Mouse (Mus musculus) right cerebral cortex, adult 2 months (tissue): Measurements from ENCODE around the gene Col27a1.

Source experiments
- DNase-seq, 2 experiments: peaks; one replicate each; pipeline ENCODE4 v3.0.0; 2021 to 2022; ENCODE audit warnings: low spot score in 2 of 2

Col27a1 gene

GRCm38 (mm10) chr4:63213907-63214621 is at the start of gene Col27a1:
Col27a1 (plus strand) TSS chr4:63214004.
- no peak for DNase-seq

GRCm38 (mm10) chr4:63165636-63166035 is 48.2 kb upstream of the Col27a1 start:
- no peak for DNase-seq

GRCm38 (mm10) chr4:63166323-63166722 is 47.5 kb upstream of the Col27a1 start:
- no peak for DNase-seq

- DNase-seq = no peak
These were observed 43.7 kb upstream of the Col27a1 start for GRCm38 (mm10) chr4:63170061-63170460.

GRCm38 (mm10) chr4:63171122-63171521 is 42.7 kb upstream of the Col27a1 start:
- DNase-seq = no peak

- DNase-seq = no peak
These were observed 41.7 kb upstream of the Col27a1 start, which contains the start of gene Kif12 for GRCm38 (mm10) chr4:63171969-63172685. Kif12 (minus strand) TSS chr4:63172131.

GRCm38 (mm10) chr4:63181556-63181955 is 32.2 kb upstream of the Col27a1 start:
- peak; percentile 70 to 77 for DNase-seq

DNA sequence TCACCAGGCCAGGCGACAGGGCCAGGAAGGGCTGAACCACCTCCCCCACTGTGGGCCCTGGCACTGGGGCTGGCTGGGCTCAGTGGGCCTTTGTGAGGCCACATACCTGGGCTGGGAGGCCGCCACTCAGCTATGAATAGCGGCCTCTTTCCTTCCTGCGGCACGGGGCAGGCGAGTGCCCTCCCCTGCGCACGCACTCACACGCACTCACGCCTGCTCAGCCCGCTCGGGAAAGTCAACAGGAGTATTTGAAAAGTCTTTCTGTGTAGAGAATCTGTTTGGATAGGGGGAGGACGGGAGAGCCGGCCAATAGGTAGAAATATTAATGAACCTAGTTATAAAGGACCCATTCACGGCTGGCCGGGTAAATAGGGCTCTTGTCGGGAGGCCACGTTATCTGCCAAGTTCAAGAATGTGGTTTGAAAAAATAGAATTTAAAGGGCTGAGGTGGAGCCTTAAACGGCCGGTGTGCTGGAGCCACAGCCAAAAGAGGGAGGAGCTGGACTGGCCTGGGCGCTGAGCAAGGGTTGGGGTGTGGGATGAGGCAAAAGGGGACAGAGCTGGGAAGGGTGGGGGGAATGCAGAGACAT is 27.4 kb upstream of the Col27a1 start:
- no peak for DNase-seq

GRCm38 (mm10) chr4:63191641-63192040 is 22.2 kb upstream of the Col27a1 start:
- no peak for DNase-seq

- no peak for DNase-seq
These were observed 19.4 kb upstream of the Col27a1 start for GRCm38 (mm10) chr4:63194366-63194765.

GRCm38 (mm10) chr4:63199366-63199765 is 14.4 kb upstream of the Col27a1 start:
- DNase-seq = no peak

DNA sequence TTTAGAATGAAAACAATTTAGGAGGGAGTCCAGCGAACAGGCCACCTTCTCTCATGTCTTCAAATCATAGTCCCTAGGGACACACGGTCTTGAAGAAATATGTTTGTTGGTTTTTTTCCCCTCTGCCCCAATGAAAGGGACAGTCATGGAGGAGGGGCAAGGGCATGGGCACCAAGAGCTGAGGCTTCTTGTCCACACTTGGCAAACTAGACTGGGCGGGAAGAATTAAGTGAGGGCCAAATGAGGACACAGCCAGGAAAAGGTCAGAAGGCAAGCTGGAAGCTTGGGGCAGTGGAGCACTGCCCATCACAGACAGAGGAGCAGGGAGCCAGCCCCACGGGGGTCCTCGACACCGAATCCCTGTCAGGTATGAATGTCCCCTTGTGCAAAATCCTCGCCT is 9.9 kb upstream of the Col27a1 start:
- no peak for DNase-seq

DNA sequence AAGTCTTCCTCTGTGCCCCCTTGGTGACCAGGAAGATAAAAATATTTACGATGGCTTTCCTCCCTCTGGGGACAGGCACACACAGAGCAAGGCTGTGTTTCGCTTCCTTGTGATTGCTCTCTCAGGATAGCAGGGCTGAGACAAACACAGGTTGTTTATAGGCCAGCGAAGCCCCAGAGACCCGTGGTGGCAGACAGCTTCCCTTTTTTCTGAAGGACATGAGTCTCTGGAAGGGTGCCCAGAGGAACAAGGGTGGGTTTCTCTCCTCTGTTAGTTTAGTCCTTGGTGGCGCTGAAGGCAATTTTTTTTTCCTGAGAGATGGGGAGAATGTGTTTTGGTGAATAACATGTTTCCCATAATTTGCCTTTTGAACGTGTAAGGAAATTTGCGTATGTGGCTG is 8.2 kb upstream of the Col27a1 start:
- DNase-seq = no peak

DNA sequence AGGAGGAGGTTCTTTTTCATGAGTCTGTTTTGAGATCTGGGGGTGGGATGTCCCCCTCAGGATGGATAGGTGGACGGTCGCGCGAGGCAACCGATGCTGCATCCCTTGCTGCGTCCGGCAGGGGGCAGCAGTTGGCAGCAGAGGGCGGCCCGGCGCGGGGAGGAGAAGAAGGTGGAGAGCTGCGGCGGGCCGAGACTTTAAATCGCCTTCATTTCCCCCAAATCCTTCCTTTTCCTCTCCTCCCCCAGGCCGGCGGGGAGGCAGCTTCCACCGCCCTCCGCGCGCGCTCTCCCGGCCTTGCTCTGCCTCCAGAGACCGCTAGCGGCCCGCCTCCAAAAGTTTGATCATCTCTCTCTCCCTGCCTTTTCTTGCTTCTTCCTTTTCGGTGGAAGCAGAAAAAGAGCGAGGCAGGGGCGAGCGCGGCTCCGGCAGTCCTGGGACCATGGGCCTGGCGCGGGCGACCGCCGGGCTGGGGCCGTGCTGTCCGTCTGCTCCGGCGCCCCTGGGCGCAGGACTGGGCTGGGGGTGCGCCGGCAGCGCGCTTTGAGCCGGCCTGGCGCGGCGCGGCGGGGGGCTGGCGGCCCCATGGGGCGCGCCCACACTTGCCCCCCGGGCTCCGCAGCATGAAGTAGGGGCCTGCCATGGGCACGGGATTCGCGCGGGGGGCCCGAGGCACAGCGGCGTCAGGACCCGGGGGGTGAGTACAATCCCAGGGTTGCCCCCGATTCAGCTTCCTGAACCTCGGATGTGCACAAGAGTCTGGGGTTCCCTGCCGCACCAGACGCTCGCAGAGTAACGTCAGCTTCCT is 1.6 kb downstream of the Col27a1 start:
- DNase-seq = peak; percentile 65 to 69

- DNase-seq = no peak
These were observed 2.3 kb downstream of the Col27a1 start for GRCm38 (mm10) chr4:63215993-63216531.

- DNase-seq = no peak
These were observed 2.8 kb downstream of the Col27a1 start for GRCm38 (mm10) chr4:63216566-63216965.

DNA sequence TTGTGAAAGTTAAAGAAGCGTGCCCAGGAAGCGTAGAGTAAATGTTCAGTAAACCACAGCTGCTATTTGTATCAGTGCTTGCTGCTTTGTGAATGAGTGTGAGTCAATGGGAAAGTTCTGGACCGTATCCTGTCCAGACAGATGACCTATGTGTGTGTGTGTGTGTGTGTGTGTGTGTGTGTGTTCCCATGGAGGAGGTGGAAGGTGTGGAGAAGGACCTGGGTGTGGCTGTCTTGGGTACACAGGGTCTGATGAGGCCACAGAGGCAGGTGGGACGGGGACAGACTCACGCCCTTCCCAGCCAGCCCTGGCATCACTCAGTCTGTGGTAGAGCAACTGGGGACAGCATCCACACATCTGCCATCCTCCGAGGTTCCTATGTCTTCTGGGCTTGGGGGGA is 3.7 kb downstream of the Col27a1 start:
- no peak for DNase-seq

- no peak for DNase-seq
These were observed 5.3 kb downstream of the Col27a1 start for GRCm38 (mm10) chr4:63219059-63219458.

GRCm38 (mm10) chr4:63219635-63220034 is 5.8 kb downstream of the Col27a1 start:
- peak; percentile 51 to 57 for DNase-seq

- no peak for DNase-seq
These were observed 7.5 kb downstream of the Col27a1 start for GRCm38 (mm10) chr4:63221096-63221958.

DNA sequence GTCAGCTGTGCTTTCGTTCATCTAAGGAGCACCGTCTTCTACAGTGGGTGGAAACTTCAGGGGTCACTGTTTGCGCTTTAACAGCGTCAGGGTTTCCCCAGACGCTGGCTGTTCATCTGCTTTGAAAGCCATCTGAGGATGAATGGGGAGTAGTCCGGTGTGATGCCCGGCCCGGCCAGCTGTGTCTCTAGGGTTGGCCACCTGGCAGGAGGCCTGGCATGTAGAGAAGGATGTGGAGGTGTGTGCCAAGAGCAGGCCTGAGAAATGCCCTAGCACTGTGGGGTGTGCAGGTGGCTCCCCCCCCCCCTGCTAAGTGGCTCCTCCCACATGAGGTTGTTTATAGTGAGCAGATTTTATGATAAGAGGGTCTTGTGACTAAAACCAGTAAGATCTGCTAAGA is 8.4 kb downstream of the Col27a1 start:
- DNase-seq = no peak
